Mouse (Mus musculus) neutrophil, adult 5-6 weeks (primary cell): ENCODE results near the gene Ces2f. TPM values are rescaled to one million over a fixed set of nuclear protein-coding genes. Genes with fewer than 3 reads are reported as not detected.

Experiments used
- total RNA-seq: library from RNA; stranded (forward); fragments of 200-1000 nt; gene quantifications from 2 replicates; pipeline ENCODE4 v1.2.3, GENCODE M21; 2017

Ces2f gene
- total RNA-seq, 1 experiment from 2014 or later, result 1.5 TPM

Other genes starting within 250 kb of the Ces2f start
- gene Ces2a, start 213.4 kb upstream of the Ces2f start, total RNA-seq, result not detected in 2 replicates
- gene Ces2b, start 115.8 kb upstream of the Ces2f start, total RNA-seq, result not detected in 2 replicates
- not detected in 2 replicates for gene Ces2c, start 100.3 kb upstream of the Ces2f start, total RNA-seq
- not detected in 2 replicates for gene Ces2e, start 21.1 kb upstream of the Ces2f start, total RNA-seq
- not detected in 2 replicates for gene Ces2g, start 14.4 kb downstream of the Ces2f start, total RNA-seq
- gene Ces2h, start 53.5 kb downstream of the Ces2f start, total RNA-seq, result not detected in 2 replicates
- gene Ces3a, start 101.2 kb downstream of the Ces2f start, total RNA-seq, result not detected in 2 replicates
- not detected in 2 replicates for gene Ces3b, start 136.4 kb downstream of the Ces2f start, total RNA-seq
- not detected in 2 replicates for gene Ces4a, start 184.4 kb downstream of the Ces2f start, total RNA-seq
- 130 and 135 TPM in 2 replicates for gene Cbfb, start 223.3 kb downstream of the Ces2f start, total RNA-seq